Mouse (Mus musculus): Measurements from ENCODE around the gene Atg16l1.

DNA sequence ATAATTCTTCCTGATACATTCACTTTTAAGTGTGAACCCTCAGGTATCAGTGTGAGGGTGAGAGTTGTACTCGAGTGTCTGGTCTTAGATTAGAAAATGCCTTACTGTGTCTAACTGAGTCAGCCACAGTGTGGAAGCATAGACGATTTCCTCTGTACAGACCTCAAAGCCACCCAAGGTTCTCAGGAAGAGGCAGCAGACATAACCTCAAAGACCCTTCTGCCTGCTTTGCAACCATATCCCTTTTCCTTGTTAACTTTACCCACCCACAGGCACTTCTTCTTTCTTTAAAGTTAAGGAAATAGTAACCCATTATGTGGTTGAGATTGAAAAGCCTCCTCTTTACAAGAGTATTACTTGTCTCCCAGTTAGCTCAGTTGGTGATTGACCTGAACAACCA lies 10.1 kb downstream of the Atg16l1 start:
- no peak for TF ChIP-seq CTCF (conservative IDR thresholded peaks at IDR 0.05; ENCODE audit: low read length)
- no peak for TF ChIP-seq POU5F1 (IDR thresholded peaks at IDR 0.05; ENCODE audit: borderline replicate concordance, low read length)
- no peak for TF ChIP-seq NANOG (IDR thresholded peaks at IDR 0.05; ENCODE audit: borderline replicate concordance, low read length)

Data from E14TG2a.4 (cell line).